Mouse (Mus musculus): ENCODE results near the gene Itm2b.

Gene Itm2b

GRCm38 (mm10) chr14:73384913-73385719 lies at the start of gene Itm2b:
TSS of gene Itm2b (minus strand) at chr14:73385289.
- DNase-seq (ENCODE audit: low spot score in 2 of 2) = peak; percentile 90 to 96

- no peak for DNase-seq (ENCODE audit: low spot score in 2 of 2)
Measured at GRCm38 (mm10) chr14:73433487-73433886, 48.4 kb upstream of the Itm2b start.

GRCm38 (mm10) chr14:73430571-73430970 lies 45.5 kb upstream of the Itm2b start:
- DNase-seq (ENCODE audit: low spot score in 2 of 2) = no peak

GRCm38 (mm10) chr14:73425571-73426041 lies 40.5 kb upstream of the Itm2b start:
- no peak for DNase-seq (ENCODE audit: low spot score in 2 of 2)

GRCm38 (mm10) chr14:73424961-73425360 lies 39.9 kb upstream of the Itm2b start:
- no peak for DNase-seq (ENCODE audit: low spot score in 2 of 2)

GRCm38 (mm10) chr14:73423542-73423941 lies 38.5 kb upstream of the Itm2b start:
- DNase-seq (ENCODE audit: low spot score in 2 of 2) = no peak

GRCm38 (mm10) chr14:73422621-73423020 lies 37.5 kb upstream of the Itm2b start:
- no peak for DNase-seq (ENCODE audit: low spot score in 2 of 2)

- DNase-seq (ENCODE audit: low spot score in 2 of 2) = no peak
Measured at GRCm38 (mm10) chr14:73421580-73421979, 36.5 kb upstream of the Itm2b start.

- no peak for DNase-seq (ENCODE audit: low spot score in 2 of 2)
Measured at GRCm38 (mm10) chr14:73420138-73420745, 35.2 kb upstream of the Itm2b start.

- DNase-seq (ENCODE audit: low spot score in 2 of 2) = no peak
Measured at GRCm38 (mm10) chr14:73416511-73416910, 31.4 kb upstream of the Itm2b start.

- DNase-seq (ENCODE audit: low spot score in 2 of 2) = no peak
Measured at GRCm38 (mm10) chr14:73415376-73416035, 30.4 kb upstream of the Itm2b start.

- no peak for DNase-seq (ENCODE audit: low spot score in 2 of 2)
Measured at GRCm38 (mm10) chr14:73411729-73412128, 26.6 kb upstream of the Itm2b start.

GRCm38 (mm10) chr14:73410083-73410482 lies 25.0 kb upstream of the Itm2b start:
- DNase-seq (ENCODE audit: low spot score in 2 of 2) = no peak

GRCm38 (mm10) chr14:73408223-73408845 lies 23.2 kb upstream of the Itm2b start:
- no peak for DNase-seq (ENCODE audit: low spot score in 2 of 2)

GRCm38 (mm10) chr14:73404016-73404415 lies 18.9 kb upstream of the Itm2b start:
- no peak for DNase-seq (ENCODE audit: low spot score in 2 of 2)

- DNase-seq (ENCODE audit: low spot score in 2 of 2) = no peak
Measured at GRCm38 (mm10) chr14:73403351-73403750, 18.3 kb upstream of the Itm2b start.

GRCm38 (mm10) chr14:73402296-73403035 lies 17.4 kb upstream of the Itm2b start:
- DNase-seq (ENCODE audit: low spot score in 2 of 2) = no peak

GRCm38 (mm10) chr14:73401408-73401807 lies 16.3 kb upstream of the Itm2b start:
- DNase-seq (ENCODE audit: low spot score in 2 of 2) = no peak

GRCm38 (mm10) chr14:73399866-73400618 lies 15.0 kb upstream of the Itm2b start:
- no peak for DNase-seq (ENCODE audit: low spot score in 2 of 2)

GRCm38 (mm10) chr14:73398367-73398996 lies 13.4 kb upstream of the Itm2b start:
- no peak for DNase-seq (ENCODE audit: low spot score in 2 of 2)
